Mouse (Mus musculus) C2C12 (cell line): ENCODE data around the gene Rnpep.

Experiments used
- CTCF ChIP-seq: IDR thresholded peaks from one replicate; pipeline ENCODE4 v1.5.1; 2011; ENCODE audit not compliant: control insufficient read depth, insufficient read depth, insufficient read length
- MYOG ChIP-seq: IDR thresholded peaks from one replicate; pipeline ENCODE4 v1.6.1; 2011; ENCODE audit not compliant: control insufficient read depth, insufficient read length; ENCODE audit errors: extremely low read depth

DNA sequence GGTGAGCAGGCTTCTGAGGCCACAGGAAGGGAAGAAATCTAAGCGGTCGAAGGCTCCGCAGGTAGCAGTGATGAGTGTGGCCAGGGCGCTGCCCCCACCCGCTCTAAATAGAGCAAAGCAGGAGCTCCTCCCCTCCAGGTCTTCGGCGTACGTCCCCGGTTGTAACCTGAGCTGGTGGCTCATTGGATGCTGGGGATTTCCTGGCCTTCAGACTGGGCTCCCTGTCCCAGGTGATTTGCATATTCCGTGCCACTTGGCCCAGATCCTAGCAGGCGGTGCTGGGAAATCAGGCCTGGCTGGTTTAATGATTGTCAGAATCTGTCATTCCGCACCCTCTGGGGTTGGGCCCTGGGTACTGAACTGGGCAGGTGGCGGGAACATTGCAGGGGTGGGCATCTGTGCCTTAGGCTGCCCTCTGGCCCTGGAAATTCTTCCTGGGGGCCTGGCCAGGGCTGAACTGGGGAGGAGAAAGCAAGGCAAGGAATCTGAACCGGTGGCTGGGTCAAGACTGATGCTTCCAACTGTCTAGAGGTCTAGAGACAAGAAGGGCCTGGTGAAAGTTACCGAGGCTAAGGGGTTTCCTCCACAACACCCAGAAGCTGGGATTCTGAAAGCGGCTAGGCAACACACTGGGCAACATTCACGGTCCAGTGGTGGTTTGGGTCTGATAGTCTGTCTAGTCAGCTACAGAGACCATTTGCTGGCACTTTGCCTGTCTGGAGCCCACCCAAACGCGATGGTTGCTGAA is 25.3 kb downstream of the Rnpep start, which contains the start of gene Elf3:
- no peak for TF ChIP-seq CTCF
- no peak for TF ChIP-seq MYOG
